ENCODE assay signal across 8 mouse cellular contexts in the genomic region with DNA sequence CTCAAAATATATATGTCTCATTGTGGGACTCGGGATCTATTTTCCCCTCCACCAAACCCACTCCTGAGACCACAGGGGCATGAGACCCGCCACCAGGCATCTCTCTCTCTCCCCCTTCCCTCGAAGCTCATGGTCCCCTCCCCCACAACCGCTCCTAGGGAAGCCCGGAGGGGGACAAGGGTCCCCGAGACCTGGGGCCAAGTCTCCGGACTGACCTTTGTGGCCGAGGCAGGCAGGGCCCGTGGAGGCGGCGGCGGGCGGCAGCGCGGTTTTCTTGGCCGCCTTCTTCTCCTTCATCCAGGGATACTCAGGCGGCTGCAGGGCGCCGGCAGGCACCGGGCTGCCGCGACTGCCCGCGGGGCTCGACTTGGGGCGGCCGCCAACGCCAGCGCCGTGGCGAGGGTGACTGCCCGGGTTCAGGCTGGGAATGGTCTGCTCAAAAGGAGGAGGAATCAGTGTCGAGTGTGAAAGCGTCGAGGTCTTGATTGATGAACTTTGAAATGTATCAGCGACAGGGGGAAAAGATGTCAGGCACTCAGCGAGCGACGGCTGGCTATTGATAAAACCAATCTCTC. TPM values are rescaled to one million over a fixed set of nuclear protein-coding genes. Genes with fewer than 3 reads are reported as not detected.
A peak's percentile ranks its signal among the peaks of the same experiment; 100 is the strongest.
DNase-seq lines count a peak whose midpoint lies in the region; ATAC-seq and TF ChIP-seq lines count a peak whose summit lies in the region.
"Had no signal": no experiment of that assay in that cellular context is flagged by ENCODE, and none has a peak within 500 bp of the region (broad histone marks: within the 10 kb centered on the region; RNA-seq: fewer than 3 reads in every experiment).

No protein-coding gene starts in this region.

- TF ChIP-seq CTCF in thymus, adult 2 months (IDR thresholded peaks at IDR 0.05; ENCODE audit: borderline replicate concordance, control insufficient read depth, extremely low read depth, insufficient read depth, low read length, poor library complexity) = no peak
- TF ChIP-seq CTCF in left cerebral cortex, adult 2 months (IDR thresholded peaks at IDR 0.05) = no peak

- H3K9ac ChIP-seq in hindbrain, embryonic 13.5 days = peak overlapping the region; percentile 100
- peak overlapping the region; percentile 50 for H3K9ac ChIP-seq in liver, embryonic 13.5 days

- DNase-seq in thymus, adult 2 months = no peak
- no peak for DNase-seq in thymus, postnatal 10 days (ENCODE audit: low spot score in 2 of 2)
- no peak for DNase-seq in liver, embryonic 13.5 days
- no peak for DNase-seq in left cerebral cortex, adult 2 months (ENCODE audit: extremely low spot score in 1 of 2, low spot score in 2 of 2)
- DNase-seq in layer of hippocampus, adult 8-10 months (ENCODE audit: low spot score in 2 of 2) = no peak
- DNase-seq in c-Kit-positive CD71-positive TER-119-positive erythroid progenitor cells, embryonic 14.5 days (ENCODE audit: low spot score) = no peak

- peak overlapping the region; percentile 88 for H3K4me2 ChIP-seq in hindbrain, embryonic 13.5 days
- peak overlapping the region; percentile 51 for H3K4me2 ChIP-seq in liver, embryonic 13.5 days

- peak overlapping the region; percentile 19; the same call in 1 of the 2 replicates for H3K4me3 ChIP-seq in thymus, adult 2 months (ENCODE audit: control insufficient read depth, insufficient read depth, low read length)
- H3K4me3 ChIP-seq in hindbrain, embryonic 13.5 days = peak overlapping the region; percentile 70
- peak overlapping the region; percentile 38 for H3K4me3 ChIP-seq in liver, embryonic 13.5 days (replicated peaks)
- H3K4me3 ChIP-seq in left cerebral cortex, adult 2 months = no peak overlapping the region
- H3K4me3 ChIP-seq: myocyte had no signal

- WGBS in thymus, adult 2 months = 19% methylated on average over 39 of the region's 39 CpGs
- under 1% methylated on average over 39 of the region's 39 CpGs for WGBS in hindbrain, embryonic 13.5 days
- 2% methylated on average over 39 of the region's 39 CpGs for WGBS in liver, embryonic 13.5 days (ENCODE audit: insufficient replicate concordance)

- no peak overlapping the region for H3K27ac ChIP-seq in thymus, adult 2 months (ENCODE audit: control insufficient read depth, insufficient read depth, low read length)
- peak overlapping the region; percentile 100 for H3K27ac ChIP-seq in hindbrain, embryonic 13.5 days
- H3K27ac ChIP-seq in liver, embryonic 13.5 days = peak overlapping the region; percentile 29; the same call in 1 of the 2 replicates
- no peak overlapping the region for H3K27ac ChIP-seq in left cerebral cortex, adult 2 months

- no peaks in the 10 kb centered on the region for H3K9me3 ChIP-seq in hindbrain, embryonic 13.5 days
- H3K9me3 ChIP-seq in liver, embryonic 13.5 days (replicated peaks) = no peaks in the 10 kb centered on the region

- no peak for TF ChIP-seq POLR2A in thymus, adult 2 months (IDR thresholded peaks at IDR 0.05; ENCODE audit: control insufficient read depth, extremely low read depth, insufficient read depth, low read length, poor library complexity)

- peaks cover 2% of the 10 kb centered on the region; the same call in 1 of the 2 replicates for H3K4me1 ChIP-seq in thymus, adult 2 months (replicated peaks; ENCODE audit: control insufficient read depth, insufficient read depth, low read length)
- peaks cover 26% of the 10 kb centered on the region for H3K4me1 ChIP-seq in hindbrain, embryonic 13.5 days (replicated peaks)
- no peaks in the 10 kb centered on the region; the same call in 1 of the 2 replicates for H3K4me1 ChIP-seq in liver, embryonic 13.5 days (replicated peaks)

- ATAC-seq in hindbrain, embryonic 13.5 days (ENCODE audit: low FRiP score) = no peak
- ATAC-seq in liver, embryonic 13.5 days (ENCODE audit: low read depth) = no peak

- no peaks in the 10 kb centered on the region for H3K36me3 ChIP-seq in thymus, adult 2 months (ENCODE audit: control insufficient read depth, insufficient read depth, low read length)
- no peaks in the 10 kb centered on the region for H3K36me3 ChIP-seq in hindbrain, embryonic 13.5 days
- H3K36me3 ChIP-seq in liver, embryonic 13.5 days = no peaks in the 10 kb centered on the region

- peaks cover 5% of the 10 kb centered on the region for H3K27me3 ChIP-seq in thymus, adult 2 months (ENCODE audit: control insufficient read depth, insufficient read depth, low read length)
- H3K27me3 ChIP-seq in hindbrain, embryonic 13.5 days = peaks cover 20% of the 10 kb centered on the region; the same call in 1 of the 2 replicates
- H3K27me3 ChIP-seq in liver, embryonic 13.5 days = peaks cover 98% of the 10 kb centered on the region

- intact Hi-C loops in left cerebral cortex, adult 2 months (cut with DNase I) = loop anchor here (5.0 kb wide), 1 partner anchor 148 kb away; a partner anchor contains a TSS

RNA-seq across cellular contexts. Expression of a gene that starts 0.5 kb away (rescaled TPM):
- polyA plus RNA-seq in thymus, adult 2 months (2012; rRNA removed) = 0.85 and 1.4 TPM in 2 replicates
- 39.1 and 40.2 TPM in 2 replicates for polyA plus RNA-seq in hindbrain, embryonic 13.5 days (2015; fragmentation: Nextera tagmentation; extraction: Ambion mirVana)
- polyA plus RNA-seq in liver, embryonic 13.5 days (2015; fragmentation: Nextera tagmentation; extraction: Ambion mirVana) = 0.63 and 0.82 TPM in 2 replicates
- not detected for total RNA-seq in left cerebral cortex, adult 2 months (2021)
- total RNA-seq in layer of hippocampus, adult 8-10 months (2022) = not detected

RNA-seq across cellular contexts. Expression of a gene that starts 6.0 kb away (rescaled TPM):
- 0.43 and 0.63 TPM in 2 replicates for polyA plus RNA-seq in thymus, adult 2 months (2012; rRNA removed)
- 1.5 and 2.0 TPM in 2 replicates for polyA plus RNA-seq in hindbrain, embryonic 13.5 days (2015; fragmentation: Nextera tagmentation; extraction: Ambion mirVana)
- 0.52 and 0.66 TPM in 2 replicates for polyA plus RNA-seq in liver, embryonic 13.5 days (2015; fragmentation: Nextera tagmentation; extraction: Ambion mirVana)
- not detected for total RNA-seq in left cerebral cortex, adult 2 months (2021)
- not detected for total RNA-seq in layer of hippocampus, adult 8-10 months (2022)

RNA-seq across cellular contexts. Expression of a gene that starts 13.2 kb away (rescaled TPM):
- polyA plus RNA-seq in thymus, adult 2 months (2012; rRNA removed) = 0.04 TPM in 1 of 2 replicates, not detected in the other
- polyA plus RNA-seq in hindbrain, embryonic 13.5 days (2015; fragmentation: Nextera tagmentation; extraction: Ambion mirVana) = 7.6 and 8.3 TPM in 2 replicates
- polyA plus RNA-seq in liver, embryonic 13.5 days (2015; fragmentation: Nextera tagmentation; extraction: Ambion mirVana) = 0.02 and 0.06 TPM in 2 replicates
- not detected for total RNA-seq in left cerebral cortex, adult 2 months (2021)
- not detected for total RNA-seq in layer of hippocampus, adult 8-10 months (2022)

RNA-seq across cellular contexts. Expression of a gene that starts 27.4 kb away (rescaled TPM):
- 1.2 and 1.5 TPM in 2 replicates for polyA plus RNA-seq in thymus, adult 2 months (2012; rRNA removed)
- 14.5 and 14.8 TPM in 2 replicates for polyA plus RNA-seq in hindbrain, embryonic 13.5 days (2015; fragmentation: Nextera tagmentation; extraction: Ambion mirVana)
- polyA plus RNA-seq in liver, embryonic 13.5 days (2015; fragmentation: Nextera tagmentation; extraction: Ambion mirVana) = 0.17 and 0.30 TPM in 2 replicates
- not detected for total RNA-seq in left cerebral cortex, adult 2 months (2021)
- not detected for total RNA-seq in layer of hippocampus, adult 8-10 months (2022)

RNA-seq across cellular contexts. Expression of a gene that starts 40.2 kb away (rescaled TPM):
- 1.1 and 1.5 TPM in 2 replicates for polyA plus RNA-seq in thymus, adult 2 months (2012; rRNA removed)
- 116 and 150 TPM in 2 replicates for polyA plus RNA-seq in hindbrain, embryonic 13.5 days (2015; fragmentation: Nextera tagmentation; extraction: Ambion mirVana)
- polyA plus RNA-seq in liver, embryonic 13.5 days (2015; fragmentation: Nextera tagmentation; extraction: Ambion mirVana) = 0.83 and 1.2 TPM in 2 replicates
- not detected for total RNA-seq in left cerebral cortex, adult 2 months (2021)
- total RNA-seq in layer of hippocampus, adult 8-10 months (2022) = not detected

Comparison
In these comparisons a context has a peak if more than half of its experiments do, and no peak if none do; other contexts are left out.
1. H3K27ac ChIP-seq: peak in hindbrain, embryonic 13.5 days (single experiment) and liver, embryonic 13.5 days (single experiment); none in thymus, adult 2 months (single experiment) and left cerebral cortex, adult 2 months (single experiment).
2. RNA of a gene that starts 0.5 kb away (polyA plus RNA-seq): 39.1 to 40.2 TPM in hindbrain, embryonic 13.5 days; 0.85 to 1.4 TPM in thymus, adult 2 months and 0.63 to 0.82 TPM in liver, embryonic 13.5 days; every median in the first group is over 10 times any median in the second.